Mouse (Mus musculus) cortical plate, adult 2 months (tissue): ENCODE measurements around the gene Bco1.

Experiments
- CTCF ChIP-seq: fragments of 200-500 bp; IDR thresholded peaks from 2 replicates; pipeline ENCODE4 v1.5.1; 2011; ENCODE audit warnings: mild to moderate bottlenecking, control low read depth, low read length; ENCODE audit not compliant: insufficient read depth; ENCODE audit errors: extremely low read depth
- POLR2A ChIP-seq: fragments of 200-500 bp; IDR thresholded peaks from 2 replicates; pipeline ENCODE4 v1.6.1; 2011; ENCODE audit warnings: mild to moderate bottlenecking, low read length, control low read depth; ENCODE audit not compliant: insufficient read depth; ENCODE audit errors: extremely low read depth

DNA sequence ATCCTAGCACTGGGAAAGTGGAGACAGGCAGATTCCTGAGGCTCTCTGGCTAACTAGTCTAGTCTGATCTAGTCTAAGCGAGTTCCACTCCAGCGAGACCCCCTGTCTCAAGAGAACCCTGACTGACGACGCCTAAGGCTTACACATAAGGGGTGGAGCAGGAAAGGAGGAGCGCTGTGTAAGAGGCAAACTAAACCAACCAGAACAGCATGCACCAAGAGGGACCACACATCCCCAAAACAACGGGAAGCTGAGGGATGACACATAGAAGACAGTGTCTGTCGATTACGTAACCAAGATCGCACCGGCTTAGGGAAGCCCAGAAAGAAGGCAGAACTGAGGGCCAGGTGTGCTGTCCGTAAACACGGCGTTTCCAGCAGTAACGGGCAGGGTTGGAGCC, 16.0 kb upstream of the Bco1 start:
- TF ChIP-seq CTCF: no peak
- no peak for TF ChIP-seq POLR2A
